Mouse (Mus musculus) neural tube, embryonic 11.5 days (tissue): ENCODE results near the gene Mcrs1. TPM values are rescaled to one million over a fixed set of nuclear protein-coding genes. Genes with fewer than 3 reads are reported as not detected.

Experiments used
- ATAC-seq: fragments of 200-750 bp; cut with Nextera tagmentation; 2 replicates; pipeline ENCODE4 v1.8.0; 2017; ENCODE audit warnings: moderate number of reproducible peaks, mild to moderate bottlenecking, moderate TSS enrichment, moderate library complexity; ENCODE audit not compliant: insufficient read depth, low FRiP score, low TSS enrichment
- DNase-seq: peaks from one replicate; pipeline ENCODE4 v3.0.0-alpha.2; 2015; ENCODE audit warnings: low spot score
- H3K27ac ChIP-seq: fragments of 300-500 bp; sonication (generic); 2 replicates; pipeline ENCODE4 v1.5.1; 2014; ENCODE audit warnings: low read depth, mild to moderate bottlenecking, low read length
- H3K27me3 ChIP-seq: fragments of 300-500 bp; sonication (generic); 2 replicates; pipeline ENCODE4 v1.6.1; 2014; ENCODE audit warnings: mild to moderate bottlenecking, low read length, mixed read lengths; ENCODE audit not compliant: control insufficient read depth, insufficient read depth
- H3K36me3 ChIP-seq: fragments of 300-500 bp; sonication (generic); 2 replicates; pipeline ENCODE4 v1.6.1; 2014; ENCODE audit warnings: mild to moderate bottlenecking, low read length, moderate library complexity, mixed read lengths; ENCODE audit not compliant: control insufficient read depth, insufficient read depth
- H3K4me1 ChIP-seq: fragments of 300-500 bp; sonication (generic); 2 replicates; pipeline ENCODE4 v1.6.1; 2014; ENCODE audit warnings: low read length, mixed read lengths; ENCODE audit not compliant: control insufficient read depth, insufficient read depth
- H3K4me2 ChIP-seq: fragments of 300-500 bp; sonication (generic); 2 replicates; pipeline ENCODE4 v1.6.1; 2014; ENCODE audit warnings: low read depth, mild to moderate bottlenecking, moderate library complexity
- H3K4me3 ChIP-seq: fragments of 300-500 bp; sonication (generic); 2 replicates; pipeline ENCODE4 v1.5.1; 2014; ENCODE audit warnings: low read depth, low read length
- H3K9ac ChIP-seq: fragments of 300-500 bp; sonication (generic); 2 replicates; pipeline ENCODE4 v1.6.1; 2014; ENCODE audit warnings: mild to moderate bottlenecking, low read length
- H3K9me3 ChIP-seq: fragments of 300-500 bp; sonication (generic); 2 replicates; pipeline ENCODE4 v1.6.1; 2016; ENCODE audit warnings: low read length; ENCODE audit not compliant: control insufficient read depth
- WGBS: fragments of 180-500 bp; shearing (Covaris S2); extraction: QIAGEN DNeasy Blood & Tissue Kit; methylation state at CpG from one replicate; pipeline ENCODE4 v1.1.7; 2014; 5-methylcytosine and 5-hydroxymethylcytosine counted together
- polyA plus RNA-seq: library from polyadenylated mRNA; unstranded; fragments of >200 nt; fragmentation: Nextera tagmentation; extraction: Ambion mirVana; gene quantifications from 2 replicates; pipeline ENCODE4 v1.2.1, GENCODE M21; 2014

Mcrs1 gene
- polyA plus RNA-seq, 1 experiment from 2014 or later, result 193 TPM

DNA sequence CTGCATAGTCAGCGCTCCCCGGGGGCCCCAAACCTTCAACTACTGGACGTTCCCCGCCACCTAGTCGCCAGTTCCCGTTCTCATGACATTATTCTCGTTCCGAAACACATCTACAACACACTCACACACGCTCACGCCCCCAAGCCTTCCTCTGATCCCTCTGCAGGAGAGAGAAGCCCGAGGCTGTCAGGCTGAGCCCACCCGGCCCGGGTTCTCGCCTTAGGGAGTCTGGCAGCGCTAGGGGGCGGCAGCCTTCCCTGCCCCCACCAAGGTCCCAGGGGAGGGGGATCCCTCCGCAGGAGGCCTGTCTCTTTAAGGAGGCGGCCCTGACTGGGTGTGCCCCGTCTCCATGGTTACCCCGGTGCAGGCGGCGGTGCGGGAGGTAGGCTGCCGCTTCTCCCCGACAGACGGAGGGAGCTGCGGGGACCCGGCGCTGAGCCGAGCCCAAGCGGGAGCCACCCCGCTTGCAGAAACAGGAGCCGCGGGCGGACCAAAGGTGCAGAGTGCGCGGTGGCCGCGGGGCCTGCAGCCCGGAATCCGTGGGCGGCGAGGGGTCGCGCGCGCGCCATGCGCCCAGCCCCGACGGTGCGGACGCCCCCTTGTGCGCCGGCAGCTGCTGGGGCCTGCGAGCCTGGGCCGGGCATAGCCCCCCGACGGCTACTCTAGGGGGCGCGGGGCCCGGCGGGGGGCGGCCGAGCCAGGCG lies 27.4 kb downstream of the Mcrs1 start, which contains the start of gene Kcnh3:
Kcnh3 (plus strand) TSS at position 654 of the 704 bp plus-strand sequence.
- Histone ChIP-seq H3K9me3 (no peaks in the 10 kb centered on the region), H3K4me1 (peaks cover 11% of the 10 kb centered on the region), H3K4me2 (peak within 1 kb of the TSS; percentile 43), H3K27me3 (peaks cover 83% of the 10 kb centered on the region), H3K36me3 (no peaks in the 10 kb centered on the region), H3K9ac (no peak within 1 kb of the TSS), H3K27ac (no peak within 1 kb of the TSS), H3K4me3 (peak within 1 kb of the TSS; percentile 29)
- ATAC-seq (no peak), DNase-seq (peak; percentile 58)
- WGBS, result under 1% methylated on average over 57 of the region's 66 CpGs

DNA sequence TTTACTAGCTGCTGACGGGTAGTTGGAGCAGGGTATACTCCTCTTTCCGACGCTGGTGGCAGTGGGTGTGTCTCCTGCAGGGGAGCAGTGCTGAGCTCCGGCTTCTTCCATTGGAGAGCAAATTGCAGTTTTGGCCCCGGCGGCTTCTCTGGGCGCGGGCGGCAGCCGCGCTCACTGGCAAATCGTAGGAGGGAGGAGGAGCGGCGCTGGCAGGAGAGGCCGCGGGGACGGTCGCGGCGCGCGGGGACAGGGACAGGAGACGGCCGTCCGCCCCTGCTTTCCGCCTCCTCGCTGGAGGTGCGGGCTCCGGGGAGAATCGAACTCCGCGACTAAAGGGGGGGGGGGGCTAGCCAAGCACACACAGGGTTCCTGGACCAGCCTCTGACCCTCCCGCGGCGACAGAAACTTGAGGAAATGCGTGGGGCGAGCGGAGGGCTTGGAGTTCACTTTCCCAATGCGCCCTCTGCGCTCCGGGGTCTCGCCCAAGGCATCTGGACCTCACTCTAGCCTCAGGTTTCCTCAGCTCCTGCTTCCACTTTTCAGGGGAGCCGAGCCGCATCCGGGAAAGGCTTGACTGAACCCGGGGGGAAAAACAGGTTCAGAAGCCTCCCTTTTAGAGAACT lies 28.1 kb downstream of the Mcrs1 start:
- ATAC-seq (no peak), DNase-seq (peak; percentile 53)
- peaks cover 80% of the 10 kb centered on the region for H3K27me3 ChIP-seq
- H3K4me2 ChIP-seq, result peak overlapping the region; percentile 43
- no peaks in the 10 kb centered on the region for H3K9me3 ChIP-seq
- H3K4me3 ChIP-seq, result peak overlapping the region; percentile 29
- H3K36me3 ChIP-seq, result no peaks in the 10 kb centered on the region
- no peak overlapping the region for H3K9ac ChIP-seq
- H3K27ac ChIP-seq, result no peak overlapping the region
- H3K4me1 ChIP-seq, result peaks cover 11% of the 10 kb centered on the region
- WGBS, result under 1% methylated on average over 40 of the region's 46 CpGs

DNA sequence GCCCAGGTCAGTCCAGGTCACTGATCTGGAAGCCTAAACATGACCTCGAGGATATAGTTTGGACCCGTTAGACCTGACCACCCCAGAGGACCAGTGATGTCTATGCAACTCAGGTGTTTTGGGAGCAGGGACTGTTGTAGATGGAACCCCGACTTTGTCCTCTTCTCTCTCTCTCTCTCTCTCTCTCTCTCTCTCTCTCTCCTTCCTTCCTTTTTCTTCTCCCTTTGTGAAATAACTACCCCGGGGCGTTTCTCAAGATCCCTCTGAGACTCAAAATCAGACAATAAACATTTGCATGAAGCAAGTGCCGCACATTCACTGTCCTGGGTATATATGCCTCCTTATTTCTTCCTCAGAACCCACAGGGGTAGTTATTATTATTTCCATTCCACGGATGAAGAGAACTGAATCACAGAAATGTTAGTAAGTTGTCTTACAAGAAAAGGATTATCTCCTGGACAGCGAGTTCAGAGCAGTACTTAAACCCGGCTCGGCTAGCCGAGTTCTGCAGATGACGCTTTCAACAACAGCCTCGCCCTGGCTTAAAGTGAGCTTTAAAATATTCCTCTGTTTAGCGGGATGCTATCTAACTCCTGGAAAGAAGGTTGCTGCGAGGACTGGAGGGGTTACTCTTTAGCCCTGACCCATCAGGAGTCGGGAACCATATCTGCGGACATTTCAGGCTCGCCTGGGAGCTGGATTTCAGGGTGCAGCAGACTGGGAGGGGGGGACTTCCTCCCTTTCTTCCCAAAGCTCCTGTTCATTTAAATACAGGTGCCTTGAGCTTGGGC lies 28.8 kb downstream of the Mcrs1 start:
- no peaks in the 10 kb centered on the region for H3K9me3 ChIP-seq
- no peak overlapping the region for H3K27ac ChIP-seq
- H3K4me1 ChIP-seq, result peaks cover 11% of the 10 kb centered on the region
- H3K4me3 ChIP-seq, result peak overlapping the region; percentile 29
- peaks cover 73% of the 10 kb centered on the region for H3K27me3 ChIP-seq
- H3K36me3 ChIP-seq, result no peaks in the 10 kb centered on the region
- WGBS, result 7% methylated on average over 18 of the region's 18 CpGs
- H3K9ac ChIP-seq, result no peak overlapping the region
- peak overlapping the region; percentile 43 for H3K4me2 ChIP-seq
- DNase-seq (peak; percentile 19), ATAC-seq (no peak)

DNA sequence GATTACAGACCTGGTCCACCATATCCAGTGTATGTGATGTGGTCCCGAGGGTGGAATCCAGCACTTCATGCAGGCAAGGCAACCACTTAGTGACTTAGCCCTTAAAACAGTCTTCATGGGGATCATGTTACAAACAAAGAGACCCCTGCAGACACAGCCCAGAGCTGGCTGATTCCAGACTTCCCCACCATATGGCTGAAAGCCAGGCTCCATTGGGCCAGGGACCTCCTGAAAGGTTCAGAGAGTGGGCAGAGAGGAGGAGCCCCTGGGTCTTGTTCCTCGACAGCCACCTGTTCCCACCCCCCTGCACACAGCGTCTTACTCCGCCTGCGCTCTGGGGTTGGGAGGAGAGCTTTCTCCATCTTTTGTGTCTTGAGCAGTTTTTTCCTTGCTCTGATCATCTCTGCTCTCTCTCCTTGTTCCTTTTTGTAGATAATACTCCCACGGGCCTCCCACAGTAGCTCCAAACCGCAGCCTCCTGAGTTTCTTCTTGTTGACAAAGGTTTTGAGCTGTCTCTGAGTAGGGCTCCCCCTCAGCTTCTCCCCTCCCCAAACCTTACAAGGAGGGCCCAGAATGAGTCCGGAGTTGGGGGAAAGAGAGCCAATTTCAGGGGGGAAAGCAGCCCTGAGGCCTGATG lies 30.3 kb downstream of the Mcrs1 start:
- no peak overlapping the region for H3K27ac ChIP-seq
- no peaks in the 10 kb centered on the region for H3K36me3 ChIP-seq
- ATAC-seq (no peak), DNase-seq (peak; percentile 42)
- H3K9ac ChIP-seq, result no peak overlapping the region
- WGBS, result 10% methylated on average over 8 of the region's 8 CpGs
- no peak overlapping the region for H3K4me2 ChIP-seq
- peaks cover 11% of the 10 kb centered on the region for H3K4me1 ChIP-seq
- no peak overlapping the region for H3K4me3 ChIP-seq
- H3K9me3 ChIP-seq, result no peaks in the 10 kb centered on the region
- peaks cover 58% of the 10 kb centered on the region for H3K27me3 ChIP-seq

DNA sequence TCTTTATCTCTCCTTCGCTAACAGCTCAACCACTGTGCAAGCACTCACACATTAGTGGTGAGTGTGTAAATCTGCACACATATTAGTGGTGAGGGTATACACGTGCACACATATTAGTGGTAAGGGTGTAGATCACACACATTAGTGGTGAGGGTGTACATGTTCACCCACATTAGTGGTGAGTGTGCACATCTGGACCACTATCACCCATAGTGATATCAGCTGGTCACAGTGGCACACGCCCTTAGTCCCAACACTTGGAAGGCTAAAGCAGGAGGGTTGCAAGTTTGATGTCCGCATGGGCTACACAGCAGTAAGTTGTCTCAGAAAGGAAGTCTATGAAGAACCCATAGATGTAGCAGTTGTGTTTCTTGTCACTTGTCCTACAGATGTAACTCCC lies 34.1 kb downstream of the Mcrs1 start:
- ATAC-seq (no peak), DNase-seq (no peak)
- H3K9me3 ChIP-seq, result no peaks in the 10 kb centered on the region
- H3K4me1 ChIP-seq, result no peaks in the 10 kb centered on the region; the same call in 1 of the 2 replicates
- no peak overlapping the region for H3K4me3 ChIP-seq
- 92% methylated on average over 4 of the region's 4 CpGs for WGBS
- H3K9ac ChIP-seq, result no peak overlapping the region
- H3K27me3 ChIP-seq, result peaks cover 20% of the 10 kb centered on the region
- no peaks in the 10 kb centered on the region; the same call in 1 of the 2 replicates for H3K36me3 ChIP-seq
- H3K4me2 ChIP-seq, result no peak overlapping the region
- H3K27ac ChIP-seq, result no peak overlapping the region

DNA sequence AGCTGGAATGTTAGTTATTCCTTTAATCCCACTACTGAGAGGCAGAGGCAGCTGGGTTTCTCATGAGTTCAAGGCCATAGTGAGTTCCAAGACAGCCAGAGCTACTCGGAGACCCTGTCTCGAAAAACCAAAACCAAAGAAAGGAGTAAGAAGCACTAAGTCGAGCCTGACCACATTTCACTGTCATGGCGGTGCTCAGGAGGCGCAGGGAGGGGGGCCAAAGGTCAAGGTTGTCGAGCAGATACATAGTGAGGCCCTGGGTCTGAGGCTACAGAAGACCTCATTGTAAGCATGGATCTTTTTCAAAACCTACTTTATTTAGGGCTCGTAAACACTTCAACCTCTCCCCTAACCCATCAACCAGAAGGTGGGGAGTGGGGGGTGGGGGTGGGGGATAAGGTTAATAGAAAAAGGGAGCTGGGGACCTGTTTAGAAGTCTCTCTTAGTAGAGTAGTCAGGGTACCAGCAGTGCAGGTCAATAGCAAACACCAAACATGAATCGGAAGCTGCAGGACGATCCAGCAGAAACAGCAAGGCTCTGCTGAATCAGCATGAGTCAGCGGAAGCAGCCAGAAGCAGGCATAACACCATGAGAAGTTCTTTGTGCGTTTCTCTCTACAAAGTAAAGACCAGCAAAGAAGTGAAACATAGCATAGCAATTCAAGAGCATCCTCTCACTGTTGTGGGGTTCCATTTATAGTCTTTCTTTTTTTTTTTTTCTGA lies 35.9 kb downstream of the Mcrs1 start:
- WGBS, result 84% methylated on average over 11 of the region's 11 CpGs
- Histone ChIP-seq H3K4me2 (no peak overlapping the region), H3K27ac (no peak overlapping the region), H3K4me1 (no peaks in the 10 kb centered on the region), H3K9me3 (no peaks in the 10 kb centered on the region), H3K36me3 (peaks cover 5% of the 10 kb centered on the region), H3K27me3 (peaks cover 3% of the 10 kb centered on the region; the same call in 1 of the 2 replicates), H3K4me3 (no peak overlapping the region), H3K9ac (no peak overlapping the region)
- ATAC-seq, result no peak
- no peak for DNase-seq

DNA sequence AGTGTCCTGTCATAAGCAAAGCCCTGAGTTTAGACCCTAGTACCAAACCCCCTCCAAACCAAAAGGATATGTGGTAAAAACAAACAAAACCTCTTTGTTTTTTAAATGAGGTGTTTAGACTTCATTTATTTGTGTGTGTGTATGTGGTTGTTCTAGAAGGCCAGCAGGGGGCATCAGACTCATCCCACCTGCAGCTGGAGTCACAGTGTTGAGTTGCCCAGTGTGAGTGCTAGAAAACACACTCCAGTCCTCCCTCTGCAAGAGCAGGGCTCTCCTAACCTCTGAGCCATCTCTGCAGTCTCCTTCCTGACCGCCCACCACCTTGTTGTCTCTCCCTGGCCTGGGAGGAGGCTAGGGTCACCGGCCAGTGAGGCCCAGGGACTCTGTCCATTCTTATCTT lies 36.8 kb downstream of the Mcrs1 start:
- no peak overlapping the region for H3K4me3 ChIP-seq
- no peak overlapping the region for H3K4me2 ChIP-seq
- peaks cover 3% of the 10 kb centered on the region; the same call in 1 of the 2 replicates for H3K27me3 ChIP-seq
- DNase-seq (no peak), ATAC-seq (no peak)
- WGBS, result 81% methylated on average over 2 of the region's 2 CpGs
- no peak overlapping the region for H3K27ac ChIP-seq
- H3K9me3 ChIP-seq, result no peaks in the 10 kb centered on the region
- H3K36me3 ChIP-seq, result peaks cover 7% of the 10 kb centered on the region
- H3K9ac ChIP-seq, result no peak overlapping the region
- H3K4me1 ChIP-seq, result no peaks in the 10 kb centered on the region

DNA sequence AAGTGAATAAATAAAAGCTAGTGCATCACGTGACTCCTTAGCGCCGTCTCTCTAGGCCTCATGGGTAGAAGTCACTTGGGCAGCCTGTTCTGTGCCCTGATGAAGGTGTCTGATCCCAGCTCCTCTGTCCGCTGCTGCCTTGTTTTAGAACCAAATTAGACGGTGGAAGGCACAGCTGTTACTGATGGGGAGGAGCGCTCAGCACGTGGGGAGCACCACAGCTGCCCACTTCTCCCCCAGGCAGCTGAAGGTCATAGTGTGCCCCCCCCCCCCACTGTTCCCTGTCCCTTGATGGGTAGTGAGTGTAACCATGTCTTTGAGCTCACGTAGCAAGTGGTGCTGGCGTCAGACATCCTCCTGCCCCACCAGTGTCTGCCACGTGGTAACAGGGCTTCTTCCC lies 38.6 kb downstream of the Mcrs1 start:
- Histone ChIP-seq H3K36me3 (peaks cover 7% of the 10 kb centered on the region), H3K9me3 (no peaks in the 10 kb centered on the region), H3K9ac (no peak overlapping the region), H3K27me3 (no peaks in the 10 kb centered on the region), H3K4me2 (no peak overlapping the region), H3K4me1 (no peaks in the 10 kb centered on the region), H3K27ac (no peak overlapping the region), H3K4me3 (no peak overlapping the region)
- DNase-seq (no peak), ATAC-seq (no peak)
- WGBS, result 86% methylated on average over 10 of the region's 10 CpGs
